17 mouse cellular contexts compared by ENCODE assay signal in the genomic region with DNA sequence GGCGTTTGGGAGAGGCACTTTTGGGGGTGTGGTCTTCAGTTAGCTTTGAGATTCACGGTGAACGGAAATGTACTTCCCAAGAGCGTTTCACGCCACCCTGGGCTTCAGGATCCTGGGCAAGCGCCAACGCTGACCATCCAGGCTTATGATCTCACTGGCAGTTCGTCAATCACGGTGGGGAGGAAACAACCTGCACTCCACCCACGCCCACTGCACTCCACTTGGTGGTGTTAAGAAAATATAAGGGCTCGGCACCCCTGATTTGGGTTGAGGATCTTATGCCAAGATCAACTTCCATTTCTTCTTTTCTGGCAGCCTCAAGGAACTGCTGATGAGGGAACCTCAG. TPM values are rescaled to one million over a fixed set of nuclear protein-coding genes. Genes with fewer than 3 reads are reported as not detected.
DNase-seq lines count a peak whose midpoint lies in the region; ATAC-seq and TF ChIP-seq lines count a peak whose summit lies in the region.
"Had no signal": no experiment of that assay in that cellular context is flagged by ENCODE, and none has a peak within 500 bp of the region (broad histone marks: within the 10 kb centered on the region; RNA-seq: fewer than 3 reads in every experiment).

No protein-coding gene starts in this region.

- H3K9me3 ChIP-seq in neural tube, embryonic 13.5 days = no peaks in the 10 kb centered on the region
- H3K9me3 ChIP-seq in hindbrain, postnatal 0 days (ENCODE audit: low read length) = no peaks in the 10 kb centered on the region
- H3K9me3 ChIP-seq: heart, embryonic 10.5 days had no signal

- peak overlapping the region; percentile 67 for H3K27ac ChIP-seq in neural tube, embryonic 13.5 days (replicated peaks)
- H3K27ac ChIP-seq in hindbrain, postnatal 0 days = peak overlapping the region; percentile 61; the same call in 1 of the 2 replicates
- H3K27ac ChIP-seq: heart, embryonic 10.5 days had no signal

- no peaks in the 10 kb centered on the region for H3K27me3 ChIP-seq in neural tube, embryonic 13.5 days
- H3K27me3 ChIP-seq in hindbrain, postnatal 0 days (ENCODE audit: insufficient read depth, low read length) = no peaks in the 10 kb centered on the region
- H3K27me3 ChIP-seq: CH12.LX had no signal

- no peak overlapping the region for H3K9ac ChIP-seq in neural tube, embryonic 13.5 days
- H3K9ac ChIP-seq in hindbrain, postnatal 0 days (replicated peaks; ENCODE audit: low read length) = no peak overlapping the region

- DNase-seq in cerebellum, postnatal 10 days = peak; percentile 42 to 54
- no peak for DNase-seq in cerebellum, adult 11 months
- no peak for DNase-seq in neural tube, embryonic 10.5 days (ENCODE audit: extremely low spot score, low spot score)
- DNase-seq in hindbrain, postnatal 0 days (ENCODE audit: low spot score) = peak; percentile 35
- DNase-seq in heart, postnatal 36 days = no peak
- no peak for DNase-seq in testis, postnatal 10 days (ENCODE audit: low spot score)
- no peak for DNase-seq in embryo, embryonic 10 days (ENCODE audit: low spot score)
- DNase-seq: gastrocnemius, postnatal 10 days; kidney, adult 2 months; right cerebral cortex, postnatal 25 days had no signal

- ATAC-seq in neural tube, embryonic 13.5 days (ENCODE audit: low read depth) = no peak
- no peak for ATAC-seq in hindbrain, postnatal 0 days

- peaks cover 5% of the 10 kb centered on the region for H3K4me1 ChIP-seq in neural tube, embryonic 13.5 days (replicated peaks)
- no peaks in the 10 kb centered on the region for H3K4me1 ChIP-seq in hindbrain, postnatal 0 days (ENCODE audit: insufficient read depth, low read length)
- H3K4me1 ChIP-seq: heart, embryonic 10.5 days had no signal

- WGBS in neural tube, embryonic 13.5 days = 78% methylated on average over 11 of the region's 11 CpGs
- 59% methylated on average over 11 of the region's 11 CpGs for WGBS in hindbrain, postnatal 0 days

- H3K4me3 ChIP-seq in neural tube, embryonic 13.5 days = no peak overlapping the region
- no peak overlapping the region for H3K4me3 ChIP-seq in hindbrain, postnatal 0 days (ENCODE audit: low read length)
- H3K4me3 ChIP-seq: heart, embryonic 10.5 days had no signal

- TF ChIP-seq CTCF in hindbrain, postnatal 0 days (IDR thresholded peaks at IDR 0.05; ENCODE audit: low read depth) = no peak

- intact Hi-C loops in heart, postnatal 36 days (cut with DNase I) = no loop called here

- H3K36me3 ChIP-seq in neural tube, embryonic 13.5 days = no peaks in the 10 kb centered on the region
- H3K36me3 ChIP-seq in hindbrain, postnatal 0 days (ENCODE audit: insufficient read depth, low read length) = no peaks in the 10 kb centered on the region

- no peak overlapping the region for H3K4me2 ChIP-seq in neural tube, embryonic 13.5 days
- H3K4me2 ChIP-seq in hindbrain, postnatal 0 days (ENCODE audit: low read depth, low read length) = no peak overlapping the region

RNA-seq across cellular contexts. Expression of a gene that starts 12.1 kb away (rescaled TPM):
- 1.1 and 1.2 TPM in 2 replicates for polyA plus RNA-seq in neural tube, embryonic 13.5 days (2015; fragmentation: Nextera tagmentation; extraction: Ambion mirVana)
- total RNA-seq in hindbrain, postnatal 0 days (2014; rRNA removed) = 4.3 and 5.3 TPM in 2 replicates
- 2.0 and 2.6 TPM in 2 replicates for polyA plus RNA-seq in hindbrain, postnatal 0 days (2015; fragmentation: Nextera tagmentation; extraction: Ambion mirVana)
- under 1 TPM; 0.17 to 0.19 TPM for total RNA-seq in heart, postnatal 36 days (2021)
- total RNA-seq: CH12.LX; hematopoietic stem cell, adult 5-6 weeks had no signal

RNA-seq across cellular contexts. Expression of a gene that starts 22.3 kb away (rescaled TPM):
- polyA plus RNA-seq in neural tube, embryonic 13.5 days (2015; fragmentation: Nextera tagmentation; extraction: Ambion mirVana) = not detected in 2 replicates
- not detected in 2 replicates for total RNA-seq in hindbrain, postnatal 0 days (2014; rRNA removed)
- not detected in 2 replicates for polyA plus RNA-seq in hindbrain, postnatal 0 days (2015; fragmentation: Nextera tagmentation; extraction: Ambion mirVana)
- not detected for total RNA-seq in heart, postnatal 36 days (2021)
- total RNA-seq: CH12.LX; gastrocnemius, postnatal 10 days; hematopoietic stem cell, adult 5-6 weeks; left cerebral cortex, postnatal 14 days had no signal
- polyA plus RNA-seq: heart, embryonic 10.5 days; kidney, adult 2 months; liver, embryonic 16.5 days; thymus, postnatal 0 days had no signal

Comparison
In these comparisons a context has a peak if more than half of its experiments do, and no peak if none do; other contexts are left out.
1. DNase-seq: peak in cerebellum, postnatal 10 days (2 of 2) and hindbrain, postnatal 0 days (single experiment); none in cerebellum, adult 11 months (single experiment), neural tube, embryonic 10.5 days (single experiment), heart, postnatal 36 days (0 of 2), testis, postnatal 10 days (single experiment) and embryo, embryonic 10 days (single experiment).